Mouse (Mus musculus): ENCODE results near the gene Igsf9b. TPM values are rescaled to one million over a fixed set of nuclear protein-coding genes. Genes with fewer than 3 reads are reported as not detected.
A peak's percentile ranks its signal among the peaks of the same experiment; 100 is the strongest.

Gene Igsf9b
- polyA plus RNA-seq, 1 experiment from 2014 or later = 1.5 TPM

GRCm38 (mm10) chr9:27386951-27387350, 87.9 kb downstream of the Igsf9b start:
- ChIA-PET CTCF (no interaction called here), POLR2A (no interaction called here)
- ATAC-seq (peak; percentile 57), DNase-seq (ENCODE audit: low read depth, low spot score) (peak; percentile 9)
- H3K27me3 ChIP-seq = peaks cover 15% of the 10 kb centered on the region
- in situ Hi-C loops (cut with MboI; ENCODE audit: low pct_unique_long_range_greater_than_20kb) = no loop called here
- TF ChIP-seq CTCF (IDR thresholded peaks at IDR 0.05) = no peak

GRCm38 (mm10) chr9:27396500-27396899, 97.5 kb downstream of the Igsf9b start, which contains the start of gene Spata19:
TSS of gene Spata19 (plus strand) at chr9:27396800.
- in situ Hi-C loops (cut with MboI; ENCODE audit: low pct_unique_long_range_greater_than_20kb) = no loop called here
- peaks cover 22% of the 10 kb centered on the region for H3K27me3 ChIP-seq
- ATAC-seq (no peak), DNase-seq (ENCODE audit: low read depth, low spot score) (no peak)
- TF ChIP-seq CTCF (IDR thresholded peaks at IDR 0.05) = no peak
- ChIA-PET CTCF (no interaction called here), POLR2A (no interaction called here)

- no peak for ATAC-seq
- in situ Hi-C loops (cut with MboI; ENCODE audit: low pct_unique_long_range_greater_than_20kb) = loop anchor here (25.0 kb wide), 1 partner anchor 336 kb away; no protein-coding TSS in a partner anchor
Measured at GRCm38 (mm10) chr9:27401169-27401568, 102.2 kb downstream of the Igsf9b start.

More at GRCm38 (mm10) chr9:27401169-27401568, 102.2 kb downstream of the Igsf9b start:
- CTCF ChIA-PET = no interaction called here
- H3K27me3 ChIP-seq = peaks cover 23% of the 10 kb centered on the region
- no peak for DNase-seq (ENCODE audit: low read depth, low spot score)
- POLR2A ChIA-PET = no interaction called here
- no peak for TF ChIP-seq CTCF (IDR thresholded peaks at IDR 0.05)

Other genes with a start within 250 kb of the Igsf9b start
- 40.0 TPM for gene Jam3, start 143.8 kb upstream of the Igsf9b start, polyA plus RNA-seq (2021)
- gene Spata19, start 97.6 kb downstream of the Igsf9b start, polyA plus RNA-seq (2021) = not detected